Mouse (Mus musculus) liver, adult 2 months (tissue): ENCODE results near the gene St6galnac3. TPM values are rescaled to one million over a fixed set of nuclear protein-coding genes. Genes with fewer than 3 reads are reported as not detected.

Source experiments
- DNase-seq: peaks from one replicate; pipeline ENCODE4 v3.0.0-alpha.2; 2011; ENCODE audit warnings: low read depth, low spot score; ENCODE audit errors: extremely low read depth
- H3K27ac ChIP-seq: fragments of 200-500 bp; replicated peaks from 2 replicates; pipeline ENCODE4 v1.5.1; 2012; ENCODE audit warnings: low read depth, mild to moderate bottlenecking, control low read depth, inconsistent platforms, low read length; ENCODE audit not compliant: insufficient read depth
- H3K27me3 ChIP-seq: fragments of 200-500 bp; 2 replicates; pipeline ENCODE4 v1.6.1; 2012; ENCODE audit warnings: mild to moderate bottlenecking, moderate library complexity, low read length, inconsistent platforms; ENCODE audit not compliant: control insufficient read depth, insufficient read depth
- H3K36me3 ChIP-seq: fragments of 200-500 bp; 2 replicates; pipeline ENCODE4 v1.6.1; 2012; ENCODE audit warnings: low read length, inconsistent platforms; ENCODE audit not compliant: control insufficient read depth, insufficient read depth
- H3K4me1 ChIP-seq: fragments of 200-500 bp; 2 replicates; pipeline ENCODE4 v1.6.1; 2011; ENCODE audit warnings: low read length; ENCODE audit not compliant: control insufficient read depth, insufficient read depth
- H3K4me3 ChIP-seq: fragments of 200-500 bp; 2 replicates; pipeline ENCODE4 v1.5.1; 2011; ENCODE audit warnings: low read depth, mild to moderate bottlenecking, control low read depth, low read length, moderate library complexity; ENCODE audit not compliant: insufficient read depth
- H3K79me2 ChIP-seq: fragments of 200-500 bp; 2 replicates; pipeline ENCODE4 v1.6.1; 2012; ENCODE audit warnings: inconsistent platforms, mild to moderate bottlenecking, low read length, moderate library complexity; ENCODE audit not compliant: control insufficient read depth, insufficient read depth
- H3K9ac ChIP-seq: fragments of 200-500 bp; 2 replicates; pipeline ENCODE4 v1.6.1; 2012; ENCODE audit warnings: low read depth, mild to moderate bottlenecking, control low read depth, inconsistent platforms, low read length
- CTCF ChIP-seq: fragments of 200-500 bp; IDR thresholded peaks from 2 replicates; pipeline ENCODE4 v1.5.1; 2011; ENCODE audit warnings: low read depth, low read length, control low read depth
- POLR2A ChIP-seq: fragments of 200-500 bp; IDR thresholded peaks from 2 replicates; pipeline ENCODE4 v1.6.1; 2011; ENCODE audit warnings: low read length, control low read depth; ENCODE audit not compliant: insufficient read depth; ENCODE audit errors: extremely low read depth
- WGBS: fragments of 180-500 bp; shearing (Covaris S2); methylation state at CpG from one replicate; pipeline ENCODE4 v1.1.7; 2018; 5-methylcytosine and 5-hydroxymethylcytosine counted together
- polyA plus RNA-seq: library from polyadenylated mRNA; depleted of rRNA; stranded (reverse); fragments of >200 nt; gene quantifications from 2 replicates; pipeline ENCODE4 v1.2.3, GENCODE M21; 2012
- total RNA-seq: library from RNA; depleted of rRNA; stranded (reverse); fragments of >200 nt; gene quantifications from 2 replicates; pipeline ENCODE4 v1.2.3, GENCODE M21; 2014

Gene St6galnac3
- total and polyA plus RNA-seq, 2 experiments, result 0.24 to 0.83 TPM

DNA sequence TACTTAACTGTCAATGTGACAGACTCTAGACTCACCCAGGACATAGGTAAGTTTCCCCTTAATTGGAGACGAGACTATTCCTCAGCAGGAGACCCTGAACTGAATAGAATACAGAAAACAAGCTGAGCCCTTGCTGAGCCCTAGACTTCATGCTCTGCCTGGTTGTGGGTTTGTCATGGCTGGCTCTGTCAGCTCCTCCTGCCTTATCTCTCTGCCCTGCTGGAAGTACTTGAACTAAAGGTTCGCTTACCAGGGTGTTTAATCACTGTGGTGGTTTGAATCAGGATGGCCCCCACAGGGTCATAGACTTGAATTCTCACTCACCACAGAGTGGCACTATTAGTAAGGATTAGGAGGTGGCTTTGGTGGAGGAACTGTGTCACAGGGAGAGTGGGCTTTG, 125.8 kb downstream of the St6galnac3 start:
- H3K27me3 ChIP-seq, result no peaks in the 10 kb centered on the region
- H3K4me3 ChIP-seq, result no peak overlapping the region
- no peak for DNase-seq
- no peaks in the 10 kb centered on the region for H3K4me1 ChIP-seq
- no peak overlapping the region for H3K9ac ChIP-seq
- H3K36me3 ChIP-seq, result no peaks in the 10 kb centered on the region
- peaks cover 4% of the 10 kb centered on the region; the same call in 1 of the 2 replicates for H3K79me2 ChIP-seq
- no peak overlapping the region for H3K27ac ChIP-seq
- TF ChIP-seq POLR2A (no peak), CTCF (no peak)
- 82% methylated on average over 2 of the region's 2 CpGs for WGBS

DNA sequence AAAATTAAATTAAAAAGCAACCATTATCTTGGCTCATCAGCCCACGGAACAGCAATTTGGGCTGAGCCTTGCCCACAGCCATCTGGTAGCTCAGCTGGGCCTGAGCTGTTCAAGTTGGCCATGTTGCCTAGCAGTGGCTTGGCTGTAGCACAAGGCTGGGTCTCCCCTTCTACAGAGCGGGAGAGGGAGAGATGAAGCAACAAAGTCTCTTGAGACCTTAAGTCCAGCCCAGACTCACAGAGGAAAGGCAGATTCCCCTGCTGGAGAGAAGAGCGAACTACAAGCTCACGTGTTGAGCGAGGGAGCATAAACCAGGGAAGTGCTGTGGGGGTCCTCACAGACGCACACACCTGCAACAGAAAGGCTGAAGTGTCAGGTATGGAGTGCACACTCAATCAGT, 126.3 kb downstream of the St6galnac3 start:
- no peaks in the 10 kb centered on the region for H3K4me1 ChIP-seq
- 93% methylated on average over 6 of the region's 6 CpGs for WGBS
- no peak overlapping the region for H3K4me3 ChIP-seq
- TF ChIP-seq POLR2A (no peak), CTCF (no peak)
- DNase-seq, result no peak
- peaks cover 4% of the 10 kb centered on the region; the same call in 1 of the 2 replicates for H3K79me2 ChIP-seq
- no peak overlapping the region for H3K9ac ChIP-seq
- H3K36me3 ChIP-seq, result no peaks in the 10 kb centered on the region
- no peak overlapping the region for H3K27ac ChIP-seq
- no peaks in the 10 kb centered on the region for H3K27me3 ChIP-seq

DNA sequence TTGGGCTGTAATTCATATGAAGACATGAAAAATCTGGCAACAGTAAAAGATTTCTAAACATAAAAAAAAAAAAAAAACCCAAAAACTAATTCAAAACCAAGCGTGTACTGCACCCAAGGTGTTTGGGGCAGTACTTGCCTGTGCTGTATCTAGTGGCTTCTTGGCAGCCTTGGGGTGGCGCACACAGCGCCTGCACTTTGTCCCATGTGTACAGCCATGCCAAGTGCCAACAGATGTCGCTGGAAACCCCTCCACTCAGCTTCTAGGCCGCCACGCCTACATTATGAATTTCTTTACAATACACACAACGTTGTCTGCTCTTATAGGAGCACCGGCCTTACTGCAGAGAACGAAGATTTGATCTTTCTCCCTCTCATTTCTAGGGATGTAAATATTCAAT, 130.4 kb downstream of the St6galnac3 start:
- WGBS, result 92% methylated on average over 9 of the region's 9 CpGs
- no peaks in the 10 kb centered on the region for H3K36me3 ChIP-seq
- H3K4me1 ChIP-seq, result no peaks in the 10 kb centered on the region
- no peak overlapping the region for H3K9ac ChIP-seq
- no peaks in the 10 kb centered on the region for H3K27me3 ChIP-seq
- H3K4me3 ChIP-seq, result no peak overlapping the region
- no peak for DNase-seq
- H3K79me2 ChIP-seq, result no peaks in the 10 kb centered on the region
- no peak for TF ChIP-seq CTCF
- H3K27ac ChIP-seq, result no peak overlapping the region

DNA sequence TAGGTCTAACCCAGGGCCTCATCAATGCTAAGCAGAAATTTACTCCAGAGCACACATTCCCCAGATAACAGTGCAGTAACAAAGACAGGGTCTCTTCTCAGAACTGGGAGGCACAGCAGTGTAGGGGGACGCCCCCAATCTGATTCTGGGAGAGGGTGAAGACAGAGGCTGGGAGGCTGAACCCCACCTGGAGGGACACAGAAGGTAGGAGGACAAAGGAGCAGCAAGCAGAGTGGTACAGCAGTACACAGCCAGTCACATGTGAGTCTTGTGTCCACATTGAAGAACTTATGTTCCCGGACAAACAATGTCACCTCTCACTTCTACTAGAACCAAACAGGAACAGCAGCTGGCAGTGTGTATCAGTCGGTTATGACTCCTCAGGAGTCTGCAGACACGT, 131.0 kb downstream of the St6galnac3 start:
- H3K9ac ChIP-seq, result no peak overlapping the region
- no peak overlapping the region for H3K27ac ChIP-seq
- H3K27me3 ChIP-seq, result no peaks in the 10 kb centered on the region
- no peaks in the 10 kb centered on the region for H3K79me2 ChIP-seq
- no peaks in the 10 kb centered on the region for H3K36me3 ChIP-seq
- no peak overlapping the region for H3K4me3 ChIP-seq
- DNase-seq, result no peak
- no peak for TF ChIP-seq POLR2A
- TF ChIP-seq CTCF, result no peak
- WGBS, result 62% methylated on average over 4 of the region's 4 CpGs
- no peaks in the 10 kb centered on the region for H3K4me1 ChIP-seq

DNA sequence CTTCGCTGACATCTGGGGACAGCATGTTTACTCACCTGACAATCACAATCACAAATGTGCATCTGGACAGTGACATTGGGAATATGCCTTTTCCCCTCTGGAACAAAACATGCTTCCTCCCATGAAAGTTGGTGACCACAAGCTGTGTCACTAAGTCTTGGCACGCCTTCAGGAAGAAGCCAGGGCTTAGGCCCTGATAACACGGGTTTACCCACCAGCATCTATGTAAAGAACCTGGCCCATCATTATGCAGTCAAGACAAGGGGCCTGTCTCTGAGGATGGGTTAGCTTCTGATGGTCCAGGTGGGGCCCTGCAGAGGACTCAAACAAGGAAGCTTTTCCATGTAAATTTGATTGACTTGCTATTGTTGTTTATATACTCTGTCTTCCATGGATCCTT, 131.9 kb downstream of the St6galnac3 start:
- WGBS, result 85% methylated on average over 3 of the region's 3 CpGs
- no peaks in the 10 kb centered on the region for H3K4me1 ChIP-seq
- TF ChIP-seq CTCF, result no peak
- TF ChIP-seq POLR2A, result no peak
- no peaks in the 10 kb centered on the region for H3K36me3 ChIP-seq
- DNase-seq, result no peak
- H3K27ac ChIP-seq, result no peak overlapping the region
- no peaks in the 10 kb centered on the region for H3K27me3 ChIP-seq
- H3K79me2 ChIP-seq, result no peaks in the 10 kb centered on the region
- H3K9ac ChIP-seq, result no peak overlapping the region
- no peak overlapping the region for H3K4me3 ChIP-seq

DNA sequence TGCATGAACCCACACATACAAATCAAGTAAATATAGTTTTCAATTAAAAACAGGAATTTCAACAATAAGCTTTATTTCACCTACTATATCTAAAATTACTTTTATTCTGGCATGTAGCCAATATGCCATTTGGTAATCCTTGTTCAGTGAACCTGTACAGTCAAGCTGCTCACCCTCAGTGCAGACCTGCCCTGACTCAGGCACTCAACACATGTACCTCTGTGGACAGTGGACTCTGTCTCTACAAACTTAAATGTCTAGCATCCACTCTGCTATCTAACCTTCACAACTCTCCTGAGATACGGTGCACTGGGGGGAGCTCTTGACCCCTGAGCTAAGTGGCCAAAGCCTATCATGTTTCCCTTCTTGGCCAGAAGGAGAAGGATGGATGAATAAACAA, 137.4 kb downstream of the St6galnac3 start:
- no peaks in the 10 kb centered on the region for H3K27me3 ChIP-seq
- H3K27ac ChIP-seq, result no peak overlapping the region
- TF ChIP-seq CTCF, result no peak
- TF ChIP-seq POLR2A, result no peak
- no peak for DNase-seq
- no peaks in the 10 kb centered on the region for H3K36me3 ChIP-seq
- H3K79me2 ChIP-seq, result no peaks in the 10 kb centered on the region
- no peak overlapping the region for H3K4me3 ChIP-seq
- H3K9ac ChIP-seq, result no peak overlapping the region
- no peaks in the 10 kb centered on the region for H3K4me1 ChIP-seq
- 39% methylated on average over 1 of the region's 1 CpGs for WGBS
